Mouse (Mus musculus) E14TG2a.4 (cell line): ENCODE data around the gene Olfr535.
"Not testable (repeated sequence)": the region's sequence is repeated elsewhere in the genome, so short reads cannot be mapped to it uniquely, and the experiment has no call there.

ENCODE experiments used
- H3K27me3 ChIP-seq: 2 replicates; pipeline ENCODE4 v1.6.1; 2014; ENCODE audit warnings: low read length, control low read depth; ENCODE audit not compliant: insufficient read depth
- H3K36me3 ChIP-seq: 2 replicates; pipeline ENCODE4 v1.6.1; 2014; ENCODE audit warnings: low read length, control low read depth; ENCODE audit not compliant: insufficient read depth
- H3K4me1 ChIP-seq: replicated peaks from 2 replicates; pipeline ENCODE4 v1.6.1; 2014; ENCODE audit warnings: low read depth, low read length, control low read depth
- H3K4me3 ChIP-seq: replicated peaks from 2 replicates; pipeline ENCODE4 v1.5.1; 2014; ENCODE audit warnings: mild to moderate bottlenecking, low read length
- H3K9me3 ChIP-seq: 2 replicates; pipeline ENCODE4 v1.6.1; 2014; ENCODE audit warnings: low read length, control low read depth
- CTCF ChIP-seq: conservative IDR thresholded peaks from 2 replicates; pipeline ENCODE4 v1.5.1; 2014; ENCODE audit warnings: low read length
- NANOG ChIP-seq: IDR thresholded peaks from 2 replicates; pipeline ENCODE4 v1.6.1; 2014; ENCODE audit warnings: borderline replicate concordance, low read length, mixed read lengths
- POU5F1 ChIP-seq: IDR thresholded peaks from 2 replicates; pipeline ENCODE4 v1.6.1; 2014; ENCODE audit warnings: low read length, borderline replicate concordance

The Olfr535 gene

DNA sequence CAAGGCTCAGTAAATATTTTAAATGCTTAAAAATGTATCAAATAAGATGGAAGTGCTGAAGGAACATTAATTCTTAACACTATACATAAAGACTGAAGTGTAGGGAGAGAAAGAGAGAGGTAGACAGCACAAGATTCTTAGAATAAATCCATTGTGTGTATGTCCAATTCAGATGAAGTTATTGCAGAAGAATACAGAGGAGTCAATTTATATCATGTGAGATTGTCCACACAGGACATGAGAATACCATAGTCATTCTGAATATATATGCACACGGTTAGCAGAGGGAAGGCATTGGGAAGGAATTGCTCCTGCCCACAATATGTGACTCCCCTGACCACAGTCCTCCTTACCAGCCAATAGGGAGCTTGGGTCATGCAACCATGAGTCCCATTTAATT is at the start of gene Olfr535:
Gene Olfr535 (plus strand): TSS at position 301 of the 400 bp plus-strand sequence.
- TF ChIP-seq CTCF (no peak), NANOG (no peak), POU5F1 (no peak)
- Histone ChIP-seq H3K4me1 (no peaks in the 10 kb centered on the region), H3K36me3 (no peaks in the 10 kb centered on the region), H3K9me3 (no peaks in the 10 kb centered on the region), H3K27me3 (no peaks in the 10 kb centered on the region), H3K4me3 (no peak within 1 kb of the TSS)

DNA sequence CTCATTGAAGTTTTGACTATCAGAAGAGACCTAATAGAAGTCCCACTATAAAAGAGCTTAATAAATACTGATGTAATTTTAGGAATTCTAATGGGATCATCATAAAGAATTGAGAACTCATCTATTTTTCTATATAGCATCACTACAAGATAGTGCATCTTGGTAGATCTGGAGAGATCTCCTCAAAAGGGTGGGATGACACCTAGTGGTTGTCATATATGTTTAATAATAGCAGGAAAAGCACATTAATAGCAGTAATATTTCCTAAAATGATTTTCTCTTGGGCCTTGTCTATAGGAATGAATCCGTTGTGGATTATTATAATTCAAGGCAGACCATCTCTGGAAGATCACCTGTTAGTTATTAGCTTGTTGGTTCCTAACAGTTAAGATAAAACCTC is 40.9 kb upstream of the Olfr535 start:
- no peaks in the 10 kb centered on the region for H3K27me3 ChIP-seq
- no peaks in the 10 kb centered on the region; the same call in 1 of the 2 replicates for H3K4me1 ChIP-seq
- no peak for TF ChIP-seq POU5F1
- TF ChIP-seq NANOG = no peak
- no peak for TF ChIP-seq CTCF
- no peak overlapping the region for H3K4me3 ChIP-seq
- no peaks in the 10 kb centered on the region for H3K36me3 ChIP-seq
- no peaks in the 10 kb centered on the region for H3K9me3 ChIP-seq

DNA sequence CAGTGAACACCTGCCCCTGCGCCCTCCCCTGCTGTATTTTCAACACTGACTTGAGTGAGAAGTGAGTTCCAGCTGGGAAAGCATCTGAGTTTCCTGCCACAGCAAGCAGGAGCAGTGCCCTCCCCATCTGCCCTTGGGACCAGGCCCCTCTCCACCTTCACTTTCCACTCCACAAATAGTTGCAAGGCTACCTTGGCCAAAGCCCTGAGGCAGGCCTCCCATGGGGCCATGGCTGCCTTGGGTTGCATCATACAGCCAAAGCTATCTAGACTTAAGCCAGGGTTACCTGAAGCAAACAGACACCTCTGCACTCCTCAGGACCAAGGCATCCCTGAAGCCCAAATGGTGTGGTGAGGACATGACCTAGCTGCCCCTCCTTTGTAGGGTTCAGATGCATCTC is 20.9 kb upstream of the Olfr535 start, which contains the start of gene Olfr533:
Gene Olfr533 (plus strand): TSS at position 301 of the 400 bp plus-strand sequence.
- peaks cover 13% of the 10 kb centered on the region for H3K9me3 ChIP-seq
- H3K4me3 ChIP-seq, H3K36me3 ChIP-seq, H3K4me1 ChIP-seq, H3K27me3 ChIP-seq: not testable (repeated sequence)

DNA sequence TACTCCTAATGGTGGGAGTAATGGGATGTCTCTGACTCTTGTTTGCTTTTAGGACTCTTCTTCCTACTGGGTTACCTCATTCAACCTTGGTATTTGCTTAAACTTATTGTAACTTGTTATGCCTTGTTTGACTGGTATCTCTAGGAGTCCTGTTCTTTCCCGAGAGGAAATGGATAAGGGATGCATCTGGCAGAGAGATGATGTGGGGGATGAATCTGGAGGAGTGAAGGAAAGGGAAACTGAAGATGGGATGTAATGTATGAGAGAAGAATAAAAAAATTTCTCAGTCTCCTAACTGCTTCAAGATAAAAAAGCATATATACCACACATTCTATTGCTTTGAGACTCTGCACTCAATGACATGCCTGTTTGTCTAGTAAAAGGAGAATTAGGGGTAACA is 6.1 kb upstream of the Olfr535 start:
- no peak for TF ChIP-seq CTCF
- no peak for TF ChIP-seq POU5F1
- no peak for TF ChIP-seq NANOG
- H3K9me3 ChIP-seq = peaks cover 18% of the 10 kb centered on the region
- H3K36me3 ChIP-seq = no peaks in the 10 kb centered on the region
- no peaks in the 10 kb centered on the region for H3K27me3 ChIP-seq
- H3K4me1 ChIP-seq = no peaks in the 10 kb centered on the region
- no peak overlapping the region for H3K4me3 ChIP-seq

DNA sequence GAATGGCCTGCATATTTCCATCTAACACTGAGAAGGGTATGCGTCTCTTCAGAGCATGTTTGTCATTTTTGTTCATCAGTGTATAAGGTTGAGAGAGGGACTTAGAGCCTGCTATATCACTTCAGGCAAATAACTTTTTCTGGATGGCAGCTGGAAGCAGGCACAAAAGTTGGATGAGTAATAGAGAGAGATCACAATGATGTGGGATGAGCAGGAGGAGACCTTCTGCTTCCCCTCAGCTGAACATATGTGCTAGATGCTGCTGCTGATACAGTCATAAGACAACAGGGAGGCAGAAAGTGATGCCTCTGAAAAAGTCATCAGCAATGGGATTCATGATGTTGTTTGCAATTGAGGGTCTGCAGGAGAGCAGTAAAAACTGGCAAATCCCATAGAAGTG is 5.3 kb upstream of the Olfr535 start:
- Histone ChIP-seq H3K4me3 (no peak overlapping the region), H3K27me3 (no peaks in the 10 kb centered on the region), H3K36me3 (no peaks in the 10 kb centered on the region), H3K9me3 (peaks cover 18% of the 10 kb centered on the region), H3K4me1 (no peaks in the 10 kb centered on the region)
- no peak for TF ChIP-seq NANOG
- no peak for TF ChIP-seq POU5F1
- TF ChIP-seq CTCF = no peak

DNA sequence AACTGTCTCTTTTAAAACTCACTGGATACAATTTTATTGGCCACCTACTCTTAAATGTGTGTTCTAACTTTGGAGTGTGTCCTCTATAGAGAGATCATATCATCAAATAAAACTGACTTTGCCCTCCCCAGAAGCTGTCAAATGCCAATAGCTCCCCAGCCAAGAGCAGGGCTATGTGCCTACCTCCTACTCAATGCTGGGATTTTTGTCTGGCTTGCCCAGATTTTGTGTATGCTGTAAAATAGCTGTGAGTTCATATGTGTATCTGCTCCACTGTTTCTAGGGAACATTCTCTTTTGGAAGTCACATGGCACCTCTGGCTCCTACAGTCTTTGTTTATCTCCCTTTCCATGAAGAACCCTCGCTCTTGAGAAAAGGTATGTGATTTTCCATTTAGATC is 5.0 kb downstream of the Olfr535 start:
- H3K4me1 ChIP-seq = no peaks in the 10 kb centered on the region
- no peak for TF ChIP-seq NANOG
- no peak for TF ChIP-seq CTCF
- TF ChIP-seq POU5F1 = no peak
- H3K36me3 ChIP-seq = no peaks in the 10 kb centered on the region
- H3K27me3 ChIP-seq = no peaks in the 10 kb centered on the region
- no peaks in the 10 kb centered on the region for H3K9me3 ChIP-seq
- H3K4me3 ChIP-seq = no peak overlapping the region

DNA sequence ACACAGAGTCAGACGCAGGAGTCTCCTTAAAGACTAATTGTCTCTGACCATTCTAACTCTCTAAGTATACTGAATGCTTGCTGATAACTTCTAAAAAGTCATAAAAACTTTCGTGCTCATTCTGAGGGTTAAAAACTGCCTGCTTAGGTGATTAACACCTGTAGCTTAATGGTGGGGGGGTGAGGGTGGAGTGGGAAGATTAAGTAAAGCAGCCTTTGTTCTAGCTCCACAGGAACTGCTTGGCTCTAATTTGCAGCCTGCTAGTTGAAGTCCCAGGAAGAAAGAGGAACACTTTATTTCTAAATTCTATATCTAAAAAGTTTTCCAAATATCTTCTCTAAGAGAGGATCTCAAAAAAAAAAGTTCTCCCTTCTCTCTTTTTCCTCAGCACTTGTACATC is 10.2 kb downstream of the Olfr535 start:
- TF ChIP-seq CTCF = no peak
- Histone ChIP-seq H3K27me3 (no peaks in the 10 kb centered on the region), H3K9me3 (no peaks in the 10 kb centered on the region), H3K36me3 (no peaks in the 10 kb centered on the region), H3K4me3 (no peak overlapping the region), H3K4me1 (no peaks in the 10 kb centered on the region)

DNA sequence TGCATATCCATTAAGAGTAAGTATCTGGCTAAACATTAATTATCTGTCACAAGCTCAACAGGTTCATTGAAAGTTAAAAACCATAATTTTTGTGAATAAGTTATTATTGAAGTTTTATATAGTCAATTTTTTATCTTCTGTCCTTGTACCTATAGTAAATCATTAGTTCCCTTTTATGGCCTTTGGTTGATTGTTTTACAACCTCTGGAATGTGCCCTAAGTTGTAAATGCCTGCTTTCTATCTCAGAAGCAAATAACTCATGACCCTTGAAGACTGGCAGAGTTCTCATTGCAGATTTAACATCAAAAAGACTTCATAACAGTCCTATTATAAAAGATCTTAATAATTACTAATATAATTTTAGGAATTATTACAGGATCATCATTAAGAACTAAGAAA is 10.7 kb downstream of the Olfr535 start:
- Histone ChIP-seq H3K36me3 (no peaks in the 10 kb centered on the region), H3K4me1 (no peaks in the 10 kb centered on the region)

DNA sequence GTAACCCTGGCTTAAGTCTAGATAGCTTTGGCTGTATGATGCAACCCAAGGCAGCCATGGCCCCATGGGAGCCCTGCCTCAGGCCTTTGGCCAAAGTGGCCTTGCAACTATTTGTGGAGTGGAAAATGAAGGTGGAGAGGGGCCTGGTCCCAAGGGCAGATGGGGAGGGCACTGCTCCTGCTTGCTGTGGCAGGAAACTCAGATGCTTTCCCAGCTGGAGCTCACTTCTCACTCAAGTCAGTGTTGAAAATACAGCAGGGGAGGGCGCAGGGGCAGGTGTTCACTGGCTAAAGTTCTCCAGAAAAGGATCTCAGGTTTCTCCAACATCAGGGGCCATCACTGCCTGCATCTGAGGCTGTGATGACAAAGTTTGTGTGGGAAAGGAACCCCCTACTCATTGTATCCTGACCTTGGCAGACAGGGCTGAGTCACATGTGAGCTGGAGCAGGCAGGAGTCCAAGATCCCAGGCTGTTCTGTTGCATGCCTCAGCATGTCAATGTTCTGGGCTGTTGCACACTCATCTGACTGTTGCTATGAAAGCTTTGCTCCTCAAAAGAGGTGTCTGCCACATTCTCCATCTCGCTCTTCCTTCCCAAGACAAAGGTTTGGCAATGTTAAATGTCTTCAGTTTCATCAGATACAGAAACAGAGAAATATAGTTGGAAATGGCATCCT is 23.5 kb downstream of the Olfr535 start, which contains the start of gene Olfr536:
Gene Olfr536 (minus strand): TSS at position 51 of the 676 bp plus-strand sequence.
- not testable (repeated sequence) for H3K27me3 ChIP-seq, H3K36me3 ChIP-seq, H3K4me3 ChIP-seq, H3K4me1 ChIP-seq, H3K9me3 ChIP-seq

More for the DNA sequence above, 10.7 kb downstream of the Olfr535 start:
- Histone ChIP-seq H3K4me3 (no peak overlapping the region), H3K27me3 (no peaks in the 10 kb centered on the region), H3K9me3 (no peaks in the 10 kb centered on the region)
- TF ChIP-seq CTCF (no peak), NANOG (no peak), POU5F1 (no peak)
